8 mouse cellular contexts compared by ENCODE assay signal in genomic region chr1:126683621-126684445, GRCm38 (mm10).
DNase-seq lines count a peak whose midpoint lies in the region; ATAC-seq and TF ChIP-seq lines count a peak whose summit lies in the region.

No protein-coding gene starts in this region.

- H3K4me1 ChIP-seq in kidney, embryonic 14.5 days (ENCODE audit: control insufficient read depth, insufficient read depth, low read length), result no peaks in the 10 kb centered on the region
- peaks cover 10% of the 10 kb centered on the region; the same call in 1 of the 2 replicates for H3K4me1 ChIP-seq in forebrain, embryonic 11.5 days (replicated peaks; ENCODE audit: control insufficient read depth, insufficient read depth, low read length)
- peaks cover 37% of the 10 kb centered on the region for H3K4me1 ChIP-seq in heart, embryonic 13.5 days
- no peaks in the 10 kb centered on the region for H3K4me1 ChIP-seq in kidney, postnatal 0 days (replicated peaks; ENCODE audit: insufficient read depth, low read length)
- H3K4me1 ChIP-seq in limb, embryonic 15.5 days, result peaks cover 28% of the 10 kb centered on the region

- H3K36me3 ChIP-seq in kidney, embryonic 14.5 days (ENCODE audit: control insufficient read depth, insufficient read depth, low read length), result no peaks in the 10 kb centered on the region
- no peaks in the 10 kb centered on the region for H3K36me3 ChIP-seq in forebrain, embryonic 11.5 days (ENCODE audit: control insufficient read depth, insufficient read depth, low read length)
- H3K36me3 ChIP-seq in heart, embryonic 13.5 days, result no peaks in the 10 kb centered on the region
- no peaks in the 10 kb centered on the region for H3K36me3 ChIP-seq in kidney, postnatal 0 days (ENCODE audit: insufficient read depth, low read length)
- H3K36me3 ChIP-seq in limb, embryonic 15.5 days, result no peaks in the 10 kb centered on the region

- H3K27me3 ChIP-seq in kidney, embryonic 14.5 days (ENCODE audit: control insufficient read depth, insufficient read depth, low read length), result no peaks in the 10 kb centered on the region
- H3K27me3 ChIP-seq in forebrain, embryonic 11.5 days (ENCODE audit: control insufficient read depth, insufficient read depth, low read length), result no peaks in the 10 kb centered on the region
- 0 out of 2 replicates have a peak, but pooled peaks cover 2% of the 10 kb centered on the region for H3K27me3 ChIP-seq in heart, embryonic 13.5 days (replicated peaks)
- H3K27me3 ChIP-seq in kidney, postnatal 0 days (ENCODE audit: insufficient read depth, low read length), result no peaks in the 10 kb centered on the region
- no peaks in the 10 kb centered on the region for H3K27me3 ChIP-seq in limb, embryonic 15.5 days

- 50% methylated on average over 11 of the region's 11 CpGs for WGBS in kidney, embryonic 14.5 days
- WGBS in forebrain, embryonic 11.5 days, result 30% methylated on average over 11 of the region's 11 CpGs
- 21% methylated on average over 11 of the region's 11 CpGs for WGBS in heart, embryonic 13.5 days
- WGBS in kidney, postnatal 0 days, result 41% methylated on average over 11 of the region's 11 CpGs
- 12% methylated on average over 11 of the region's 11 CpGs for WGBS in limb, embryonic 15.5 days

- H3K4me2 ChIP-seq in kidney, embryonic 14.5 days (replicated peaks; ENCODE audit: low read depth, low read length), result no peak overlapping the region
- H3K4me2 ChIP-seq in forebrain, embryonic 11.5 days (ENCODE audit: low read depth, low read length, severe bottlenecking), result peak overlapping the region; percentile 8; the same call in 1 of the 2 replicates
- peak overlapping the region; percentile 55 for H3K4me2 ChIP-seq in heart, embryonic 13.5 days
- H3K4me2 ChIP-seq in kidney, postnatal 0 days (ENCODE audit: low read length), result peak overlapping the region; percentile 13; the same call in 1 of the 2 replicates
- peak overlapping the region; percentile 24 for H3K4me2 ChIP-seq in limb, embryonic 15.5 days

- H3K9ac ChIP-seq in kidney, embryonic 14.5 days (ENCODE audit: low read depth, low read length), result no peak overlapping the region
- no peak overlapping the region for H3K9ac ChIP-seq in forebrain, embryonic 11.5 days (ENCODE audit: low read length)
- H3K9ac ChIP-seq in heart, embryonic 13.5 days, result no peak overlapping the region; the same call in 1 of the 2 replicates
- no peak overlapping the region for H3K9ac ChIP-seq in kidney, postnatal 0 days (ENCODE audit: low read depth, low read length)
- no peak overlapping the region for H3K9ac ChIP-seq in limb, embryonic 15.5 days

- H3K9me3 ChIP-seq in kidney, embryonic 14.5 days (ENCODE audit: control insufficient read depth, low read length), result no peaks in the 10 kb centered on the region
- no peaks in the 10 kb centered on the region for H3K9me3 ChIP-seq in forebrain, embryonic 11.5 days (ENCODE audit: control insufficient read depth, low read length)
- H3K9me3 ChIP-seq in heart, embryonic 13.5 days, result no peaks in the 10 kb centered on the region
- H3K9me3 ChIP-seq in kidney, postnatal 0 days (replicated peaks; ENCODE audit: low read length), result no peaks in the 10 kb centered on the region
- H3K9me3 ChIP-seq in limb, embryonic 15.5 days, result no peaks in the 10 kb centered on the region

- no peak for TF ChIP-seq CTCF in kidney, postnatal 0 days (IDR thresholded peaks at IDR 0.05; ENCODE audit: low read depth)

- DNase-seq in kidney, adult 11 months, result peak; percentile 37
- peak; percentile 85 for DNase-seq in forebrain, embryonic 11.5 days (ENCODE audit: low spot score)
- peak; percentile 50 for DNase-seq in kidney, postnatal 0 days (ENCODE audit: low spot score)
- DNase-seq in ovary, postnatal 36 days (ENCODE audit: low spot score), result peak; percentile 49
- DNase-seq in B cell, adult 2 months, result no peak

- no peak for ATAC-seq in kidney, embryonic 14.5 days (ENCODE audit: low FRiP score, low TSS enrichment)
- peak; percentile 84 for ATAC-seq in forebrain, embryonic 11.5 days (replicated peaks; ENCODE audit: low FRiP score)
- no peak; the same call in none of the 2 replicates for ATAC-seq in heart, embryonic 13.5 days (ENCODE audit: extremely low read depth, insufficient number of reproducible peaks, low FRiP score, low TSS enrichment)
- ATAC-seq in kidney, postnatal 0 days (replicated peaks; ENCODE audit: low FRiP score, low read depth), result no peak
- peak; percentile 62; the same call in 1 of the 2 replicates for ATAC-seq in limb, embryonic 15.5 days (ENCODE audit: insufficient number of reproducible peaks, low FRiP score, low TSS enrichment, low read depth)

- H3K4me3 ChIP-seq in kidney, embryonic 14.5 days (ENCODE audit: low read length), result no peak overlapping the region
- no peak overlapping the region for H3K4me3 ChIP-seq in forebrain, embryonic 11.5 days (ENCODE audit: low read depth, low read length)
- H3K4me3 ChIP-seq in heart, embryonic 13.5 days, result peak overlapping the region; percentile 18
- no peak overlapping the region for H3K4me3 ChIP-seq in kidney, postnatal 0 days (replicated peaks; ENCODE audit: low read depth, low read length)
- H3K4me3 ChIP-seq in limb, embryonic 15.5 days, result no peak overlapping the region

- H3K27ac ChIP-seq in kidney, embryonic 14.5 days (ENCODE audit: low read depth, low read length), result no peak overlapping the region
- peak overlapping the region; percentile 76 for H3K27ac ChIP-seq in forebrain, embryonic 11.5 days (ENCODE audit: low read depth, low read length)
- peak overlapping the region; percentile 68 for H3K27ac ChIP-seq in heart, embryonic 13.5 days (replicated peaks)
- no peak overlapping the region for H3K27ac ChIP-seq in kidney, postnatal 0 days
- H3K27ac ChIP-seq in limb, embryonic 15.5 days, result peak overlapping the region; percentile 81

Comparison
In these comparisons a context has a peak if more than half of its experiments do, and no peak if none do; other contexts are left out.
1. DNase-seq: peak in kidney, adult 11 months (single experiment), forebrain, embryonic 11.5 days (single experiment), kidney, postnatal 0 days (single experiment) and ovary, postnatal 36 days (single experiment); none in B cell, adult 2 months (0 of 2).
2. ATAC-seq: peak in forebrain, embryonic 11.5 days (single experiment) and limb, embryonic 15.5 days (single experiment); none in kidney, embryonic 14.5 days (single experiment), heart, embryonic 13.5 days (single experiment) and kidney, postnatal 0 days (single experiment).
3. H3K27ac ChIP-seq: peak in forebrain, embryonic 11.5 days (single experiment), heart, embryonic 13.5 days (single experiment) and limb, embryonic 15.5 days (single experiment); none in kidney, embryonic 14.5 days (single experiment) and kidney, postnatal 0 days (single experiment).